Mouse (Mus musculus) frontal cortex, postnatal 14 days (tissue): ENCODE data around the gene Filip1l.

Experiments
- DNase-seq, 2 experiments: peaks; one replicate each; pipeline ENCODE4 v3.0.0; 2022; ENCODE audit warnings: low spot score in 2 of 2

Filip1l gene

DNA sequence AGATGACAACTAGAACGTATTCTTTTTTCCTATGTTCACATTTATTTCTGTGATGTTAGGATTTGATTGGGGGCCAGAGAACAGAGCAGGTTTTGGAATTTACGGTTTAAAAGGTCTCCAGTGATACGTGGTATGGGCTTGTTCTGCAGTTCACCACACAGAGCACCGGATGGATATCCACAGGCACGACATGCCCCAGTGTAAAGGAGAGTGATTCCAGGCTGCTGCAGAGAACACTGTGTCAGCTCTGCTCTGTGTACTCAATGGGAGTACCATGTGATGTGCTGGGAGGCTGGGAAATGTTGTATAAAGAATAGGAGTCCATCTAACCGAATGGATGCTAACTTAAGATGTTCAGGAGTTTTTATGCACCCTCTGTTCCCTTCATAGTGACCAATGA lies 1.0 kb downstream of the Filip1l start:
- no peak for DNase-seq

GRCm38 (mm10) chr16:57356454-57356853 lies 3.6 kb downstream of the Filip1l start:
- DNase-seq: no peak

- DNase-seq: no peak
These were observed 4.1 kb downstream of the Filip1l start for GRCm38 (mm10) chr16:57357011-57357410.

- peak in 1 of 2 experiments; percentile 29 for DNase-seq
These were observed 6.4 kb downstream of the Filip1l start for GRCm38 (mm10) chr16:57359251-57359650.

DNA sequence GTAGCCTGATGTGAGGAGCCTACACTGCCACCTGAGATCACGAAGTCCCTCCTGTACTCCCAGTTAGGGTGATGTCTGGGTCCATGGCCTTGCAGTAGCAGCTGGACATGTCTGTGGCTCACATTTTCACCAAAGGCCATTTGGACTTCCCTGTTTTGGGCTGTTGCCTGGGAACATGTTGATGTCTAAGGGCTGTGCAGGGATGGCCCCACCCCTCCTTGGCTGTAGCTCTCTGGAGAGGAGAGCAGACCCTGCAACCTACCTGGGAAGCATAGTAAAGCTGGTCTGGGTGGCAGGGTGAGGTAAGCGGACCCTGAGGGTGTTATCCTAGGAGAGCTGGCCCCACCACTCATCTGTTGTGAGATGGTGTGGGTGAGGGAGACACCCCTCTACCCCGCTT lies 7.9 kb downstream of the Filip1l start:
- DNase-seq: no peak

DNA sequence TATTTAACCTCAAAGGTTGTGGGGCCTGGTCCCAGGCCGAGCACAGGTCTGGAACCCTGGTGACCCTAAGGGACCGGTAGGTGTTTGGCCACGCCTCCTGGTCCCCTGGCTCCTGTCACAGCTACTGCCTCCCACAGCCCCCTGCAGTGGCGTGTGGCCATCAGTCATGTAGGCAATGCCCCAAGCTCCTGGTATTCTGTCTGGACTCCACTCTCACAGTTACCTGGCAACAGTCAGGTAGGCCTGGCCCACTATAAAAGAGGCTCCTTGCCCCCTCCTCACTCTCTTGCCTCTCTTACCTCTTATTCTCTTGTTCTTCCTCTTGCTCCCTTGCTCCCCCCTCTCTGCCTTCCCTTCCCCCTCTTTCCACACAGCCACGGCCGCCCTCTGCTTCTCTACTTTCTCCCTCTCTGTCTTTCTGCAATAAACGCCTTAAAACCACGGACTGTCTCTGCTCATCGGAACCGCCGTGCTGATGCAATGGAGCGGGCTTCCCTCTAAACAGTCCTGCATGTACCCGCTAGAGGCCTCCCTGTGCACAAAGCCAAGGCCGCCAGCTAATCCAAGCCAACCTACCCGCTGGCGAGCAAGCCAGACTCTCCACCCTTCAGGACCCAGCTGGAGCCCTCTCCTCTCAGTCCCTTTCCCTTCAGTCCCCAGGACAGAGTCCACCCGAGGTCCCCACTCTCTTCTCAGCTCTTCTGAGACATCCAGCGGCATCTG lies 9.9 kb downstream of the Filip1l start:
- peak; percentile 20 to 36 for DNase-seq

DNA sequence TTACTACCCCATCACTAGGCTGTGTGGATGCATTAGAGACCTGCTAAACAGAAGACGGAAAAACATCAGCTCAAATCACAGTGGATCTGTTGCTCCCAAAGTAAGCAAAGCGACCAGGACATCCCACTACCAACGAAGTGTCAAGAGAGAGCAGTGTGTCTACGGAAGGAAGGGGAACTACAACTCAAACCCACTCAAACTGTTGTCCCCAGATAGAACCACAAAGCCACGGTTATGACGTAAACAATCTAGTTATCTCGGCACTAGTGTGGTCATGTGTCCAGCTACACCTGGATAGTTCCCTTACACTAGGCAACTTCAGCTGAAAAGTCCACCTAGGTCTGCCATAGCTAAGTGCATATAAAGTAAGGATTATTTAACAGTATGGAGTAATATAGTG lies 11.6 kb downstream of the Filip1l start:
- no peak for DNase-seq

GRCm38 (mm10) chr16:57366141-57366540 lies 13.2 kb downstream of the Filip1l start:
- no peak for DNase-seq

DNA sequence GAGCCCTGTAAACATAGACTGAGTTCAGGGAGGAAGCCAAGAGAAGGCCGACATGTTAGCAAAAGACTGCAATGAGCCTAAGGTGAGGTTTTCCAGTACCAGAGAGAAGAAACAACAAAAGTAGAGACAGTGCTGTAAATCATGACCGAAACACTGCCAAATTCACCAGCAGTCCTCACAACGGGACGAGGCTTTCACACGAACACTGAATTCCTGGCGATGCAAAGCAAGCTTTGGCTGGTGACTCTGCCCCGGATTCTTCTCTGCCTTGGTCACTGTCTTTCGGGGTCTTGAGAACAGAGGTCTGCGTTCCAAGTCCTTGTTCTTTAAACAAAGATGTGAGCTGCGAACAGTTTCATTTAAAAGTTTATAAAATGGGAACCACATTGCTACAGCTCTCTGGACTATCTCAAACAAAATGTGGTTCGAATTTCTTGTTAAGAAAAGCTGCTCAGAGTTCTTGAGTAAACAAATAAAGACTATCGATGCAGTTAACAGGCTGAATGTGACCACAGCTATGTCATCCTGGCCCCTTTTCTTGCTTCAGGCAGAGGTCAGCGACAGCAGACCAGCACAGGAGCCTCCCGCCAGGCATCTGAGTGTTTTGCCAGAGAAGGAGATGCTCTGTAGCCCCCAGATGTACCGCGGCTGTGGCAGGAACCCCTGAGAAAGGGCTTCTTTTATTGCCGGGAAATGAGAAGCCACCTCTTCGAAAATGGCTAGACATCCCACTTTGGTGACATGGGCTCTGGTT lies 14.2 kb downstream of the Filip1l start:
- DNase-seq: no peak

DNA sequence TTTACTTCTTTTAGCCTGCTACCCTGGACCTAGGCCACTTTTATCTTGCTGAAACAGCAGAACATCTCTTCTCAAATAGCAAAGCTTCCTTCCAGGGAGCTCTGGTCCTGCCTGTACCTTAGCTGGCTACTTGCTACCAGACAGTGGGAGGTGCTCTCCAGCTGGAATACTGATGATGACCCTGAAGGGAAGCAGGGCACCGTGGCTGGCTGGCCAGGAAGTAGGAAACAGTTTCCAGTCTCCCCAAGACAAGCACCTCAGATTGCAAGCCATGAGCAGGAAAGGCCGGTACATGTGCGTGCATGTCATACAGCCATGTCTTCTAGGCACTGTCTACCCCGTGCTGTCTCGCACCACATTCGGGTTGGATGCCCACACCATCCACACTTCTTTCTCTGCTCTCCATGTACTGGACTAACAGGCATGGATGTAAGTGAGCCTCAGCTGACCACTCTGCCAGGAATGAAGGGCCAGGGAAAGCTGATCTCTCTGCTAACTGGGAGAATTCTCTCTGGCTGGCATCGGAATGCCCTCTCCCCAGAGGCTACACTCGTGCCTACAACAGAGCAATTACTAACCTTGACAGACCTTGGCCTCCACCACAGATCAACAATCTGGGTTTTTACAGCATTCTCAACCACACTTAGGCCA lies 17.1 kb downstream of the Filip1l start:
- DNase-seq: no peak

DNA sequence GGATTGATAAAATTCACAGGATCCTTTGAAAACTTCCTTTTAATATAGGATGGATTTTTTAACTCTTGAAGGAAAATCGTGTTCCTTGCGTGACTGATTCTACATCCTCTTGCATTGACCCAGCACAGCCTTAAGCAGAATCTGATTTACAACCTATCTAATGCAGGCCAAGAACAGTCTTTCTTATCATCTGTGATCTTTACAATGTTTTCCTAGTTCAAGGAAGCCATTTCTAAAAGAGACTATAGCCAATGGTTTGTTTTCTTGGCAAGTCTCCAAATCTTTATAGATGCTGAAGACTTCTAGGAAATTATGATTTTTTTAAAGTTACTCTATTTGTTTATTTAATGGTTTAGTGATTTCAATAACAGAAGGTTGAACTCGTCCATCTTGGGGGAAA lies 19.3 kb downstream of the Filip1l start:
- DNase-seq: no peak

- DNase-seq: no peak
These were observed 22.4 kb downstream of the Filip1l start for GRCm38 (mm10) chr16:57375248-57375837.

DNA sequence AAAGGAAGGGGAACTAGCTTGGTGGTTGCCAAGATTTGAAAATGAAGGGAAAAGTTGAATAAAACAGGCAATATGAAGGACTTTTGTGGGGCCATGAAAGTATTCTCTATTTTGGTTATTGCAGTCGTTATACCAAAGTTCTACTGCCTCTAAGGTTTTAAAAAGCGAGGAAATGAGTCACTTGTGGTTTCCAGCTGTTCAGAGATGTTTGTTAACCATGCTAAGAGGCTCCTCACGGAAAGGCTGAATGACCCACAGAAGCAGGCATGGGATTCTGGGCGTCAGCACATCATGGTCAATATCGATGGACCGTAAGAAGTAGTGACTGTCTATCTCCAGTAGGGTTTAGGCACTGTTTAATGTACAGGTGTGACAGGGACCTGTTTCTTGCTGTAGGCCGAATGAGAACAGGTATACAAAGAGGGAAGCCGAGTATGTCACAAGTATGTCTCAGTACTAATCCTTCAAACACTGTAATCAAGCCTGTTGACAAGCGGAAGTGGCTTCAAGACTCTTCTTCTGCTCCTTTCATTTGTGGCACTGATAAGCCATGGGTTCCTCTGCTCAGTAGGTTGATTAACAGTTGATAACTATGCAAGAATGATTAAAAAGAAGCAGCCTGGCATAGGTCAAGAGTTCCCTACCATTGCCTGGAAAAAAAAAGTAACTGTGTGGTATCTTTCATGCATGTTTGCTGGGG lies 25.9 kb downstream of the Filip1l start:
- DNase-seq: no peak

GRCm38 (mm10) chr16:57383266-57383971 lies 30.5 kb downstream of the Filip1l start:
- no peak for DNase-seq

DNA sequence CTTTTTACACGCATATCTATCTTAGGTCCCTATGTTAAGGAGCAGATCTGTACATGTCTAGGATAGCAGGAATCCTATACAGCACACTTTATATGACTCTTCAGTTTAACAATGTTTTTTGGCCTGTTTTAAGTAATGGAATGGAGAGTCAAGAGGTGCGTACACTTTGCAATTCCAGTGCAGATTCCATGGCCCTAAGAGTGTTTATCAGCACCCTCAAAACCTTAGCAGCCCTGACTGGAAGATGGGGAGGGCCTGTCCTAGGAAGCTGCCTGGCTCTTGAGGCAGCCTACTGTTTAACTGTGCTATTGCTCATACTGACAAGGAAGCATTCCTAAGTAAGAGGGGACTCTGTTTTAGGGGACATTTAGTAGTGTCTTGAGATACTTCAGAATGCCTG lies 31.4 kb downstream of the Filip1l start:
- no peak for DNase-seq

- peak; percentile 49 to 53 for DNase-seq
These were observed 36.8 kb downstream of the Filip1l start for GRCm38 (mm10) chr16:57389566-57390251.

DNA sequence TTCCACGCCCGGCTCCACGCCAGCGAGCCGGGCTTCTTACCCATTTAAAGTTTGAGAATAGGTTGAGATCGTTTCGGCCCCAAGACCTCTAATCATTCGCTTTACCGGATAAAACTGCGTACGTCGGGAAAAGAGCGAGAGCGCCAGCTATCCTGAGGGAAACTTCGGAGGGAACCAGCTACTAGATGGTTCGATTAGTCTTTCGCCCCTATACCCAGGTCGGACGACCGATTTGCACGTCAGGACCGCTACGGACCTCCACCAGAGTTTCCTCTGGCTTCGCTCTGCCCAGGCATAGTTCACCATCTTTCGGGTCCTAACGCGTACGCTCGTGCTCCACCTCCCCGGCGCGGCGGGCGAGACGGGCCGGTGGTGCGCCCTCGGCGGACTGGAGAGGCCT lies 38.3 kb downstream of the Filip1l start:
- peak; percentile 97 to 100 for DNase-seq

GRCm38 (mm10) chr16:57392461-57392860 lies 39.6 kb downstream of the Filip1l start:
- DNase-seq: no peak

DNA sequence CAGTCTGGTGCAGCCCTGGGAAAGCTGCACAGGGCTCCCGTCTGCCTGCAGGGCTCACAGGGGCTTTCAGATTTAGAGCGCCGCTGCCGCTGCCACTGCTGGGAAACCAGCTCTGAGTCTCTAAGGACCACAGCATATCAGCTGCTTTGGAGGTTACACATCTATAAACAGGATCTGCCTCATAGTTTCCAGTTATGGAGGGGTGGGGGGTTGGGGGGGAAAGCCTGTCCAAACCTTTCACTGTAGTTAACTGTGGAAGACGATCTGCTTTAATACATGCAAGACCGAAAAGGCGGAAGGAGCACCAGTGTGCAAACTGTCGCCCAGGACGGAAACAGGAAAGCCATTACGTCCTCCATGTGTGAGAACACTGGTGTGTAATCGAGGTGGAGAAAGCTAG lies 40.3 kb downstream of the Filip1l start:
- DNase-seq: no peak

- no peak for DNase-seq
These were observed 43.4 kb downstream of the Filip1l start for GRCm38 (mm10) chr16:57396249-57396648.

- DNase-seq: no peak
These were observed 45.0 kb downstream of the Filip1l start for GRCm38 (mm10) chr16:57397845-57398244.
